Mouse (Mus musculus) liver (tissue): ENCODE measurements around the gene Zfp12.

ENCODE experiments used
- DNase-seq: peaks from one replicate; pipeline ENCODE4 v3.0.0-alpha.2; 2020; ENCODE audit warnings: mixed read lengths

The Zfp12 gene

DNA sequence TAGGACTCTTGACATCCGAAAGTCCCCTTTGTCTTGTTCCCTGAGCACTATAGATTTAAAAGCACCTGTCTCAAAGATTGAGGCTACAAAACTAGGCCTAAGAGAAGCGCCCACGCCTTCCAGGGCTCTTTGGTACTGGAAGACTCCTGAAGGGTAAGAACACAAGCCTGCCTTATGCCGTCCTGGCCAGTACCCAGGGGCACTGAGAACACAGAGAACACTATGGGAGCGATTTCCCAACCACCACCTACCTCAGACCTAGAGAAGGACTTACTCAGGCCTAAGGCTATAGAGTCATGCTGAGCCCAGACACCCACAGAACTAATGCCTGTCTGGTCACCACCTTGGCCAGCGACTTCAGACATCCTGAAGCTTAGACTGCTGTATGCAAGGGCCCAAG is 31.8 kb downstream of the Zfp12 start:
- no peak for DNase-seq

DNA sequence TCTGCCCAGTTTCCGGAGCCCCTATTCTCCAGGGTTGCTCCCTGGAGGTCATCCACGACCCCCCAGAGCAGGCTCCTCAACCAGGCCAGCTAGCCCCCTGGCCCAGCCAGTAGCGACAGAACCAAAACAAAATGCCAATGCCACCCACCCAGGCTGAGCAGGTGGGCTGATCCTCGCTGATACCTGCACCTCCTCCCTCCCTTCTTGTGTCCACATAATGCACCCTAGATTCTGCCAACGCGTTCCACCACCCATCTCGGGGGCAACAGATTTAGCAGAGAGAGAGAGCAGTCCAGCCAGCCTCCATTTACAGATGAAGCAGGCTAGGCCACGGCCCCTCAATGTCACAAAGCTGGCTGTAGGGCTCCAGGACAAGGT is 34.0 kb downstream of the Zfp12 start:
- DNase-seq: no peak

DNA sequence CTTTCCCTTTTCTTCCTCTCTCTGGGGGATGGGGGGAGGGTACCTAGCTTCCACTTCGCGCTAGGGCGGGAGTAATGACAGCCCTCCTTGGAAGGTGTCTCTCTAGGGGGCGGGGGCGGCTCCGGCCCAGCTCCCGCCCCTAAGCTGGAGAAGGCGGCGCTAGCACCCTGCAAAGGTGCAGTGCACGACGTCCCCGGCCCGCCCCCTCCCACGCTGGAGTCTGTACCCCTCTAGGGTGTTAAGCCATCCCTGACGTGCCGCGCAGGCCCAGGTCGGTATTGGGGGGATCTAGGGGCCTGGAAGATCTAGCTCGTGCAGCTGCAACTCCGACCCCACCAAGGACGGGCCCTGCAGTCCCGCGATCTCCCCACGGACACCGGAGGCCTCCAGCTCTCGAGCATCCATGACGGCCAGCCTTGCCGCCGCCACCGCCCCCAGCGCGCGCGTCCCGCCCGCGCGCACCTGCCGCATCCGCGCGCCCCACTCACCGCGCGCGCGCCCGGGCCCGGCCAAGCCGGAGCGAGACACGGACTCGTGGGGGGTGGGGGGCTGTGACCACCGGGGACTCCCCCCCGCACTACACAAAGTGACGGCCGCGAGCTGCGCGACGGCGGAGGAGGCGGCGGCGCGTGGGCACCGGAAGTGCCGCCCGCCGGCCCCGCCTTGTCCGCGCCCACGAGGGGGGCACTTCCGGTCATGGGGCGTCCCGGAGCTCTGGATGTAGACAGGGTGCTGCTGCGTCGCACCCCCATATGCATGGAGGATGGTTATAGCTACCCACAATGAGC is 34.6 kb downstream of the Zfp12 start, which contains the start of gene Zfp316:
Zfp316 (minus strand) TSS at position 660 of the 788 bp plus-strand sequence.
- peak; percentile 41 for DNase-seq

DNA sequence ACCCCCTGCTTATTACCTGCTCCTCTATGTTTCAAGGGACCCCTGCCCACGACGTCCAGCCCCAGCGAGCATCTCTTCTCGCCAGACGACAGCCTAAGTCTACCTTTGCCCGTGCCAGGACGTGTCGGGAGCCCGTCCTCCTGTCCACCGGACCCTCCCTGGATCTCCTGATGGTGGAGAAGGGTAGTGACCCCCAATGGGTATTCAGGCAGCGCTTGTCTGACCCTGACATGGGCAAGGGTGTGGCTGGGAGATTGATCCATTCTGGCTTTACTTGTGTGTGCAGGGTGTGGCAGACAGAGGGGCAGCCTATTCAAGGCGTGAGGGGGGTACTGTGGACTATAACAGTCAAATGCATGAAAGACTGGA is 35.2 kb downstream of the Zfp12 start:
- no peak for DNase-seq

DNA sequence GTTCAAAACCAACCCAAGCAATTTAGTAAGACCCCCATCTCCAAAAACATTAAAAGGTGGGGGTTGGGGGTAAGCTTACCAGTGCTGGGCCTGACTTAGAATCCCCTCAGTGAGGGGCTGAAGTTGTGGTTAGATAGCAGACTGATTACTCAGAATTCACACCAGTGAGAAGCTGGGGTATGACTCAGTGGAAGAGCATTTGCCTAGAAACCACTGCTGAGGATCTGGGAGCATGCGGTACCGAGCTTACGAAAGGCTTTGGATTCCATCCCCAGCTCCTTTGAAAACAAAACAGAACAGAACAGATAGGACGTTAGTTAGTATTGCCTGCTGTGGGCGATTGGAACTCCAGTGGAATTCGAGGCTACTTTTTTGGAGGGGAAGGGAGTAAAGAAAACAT is 36.7 kb downstream of the Zfp12 start:
- DNase-seq: no peak

DNA sequence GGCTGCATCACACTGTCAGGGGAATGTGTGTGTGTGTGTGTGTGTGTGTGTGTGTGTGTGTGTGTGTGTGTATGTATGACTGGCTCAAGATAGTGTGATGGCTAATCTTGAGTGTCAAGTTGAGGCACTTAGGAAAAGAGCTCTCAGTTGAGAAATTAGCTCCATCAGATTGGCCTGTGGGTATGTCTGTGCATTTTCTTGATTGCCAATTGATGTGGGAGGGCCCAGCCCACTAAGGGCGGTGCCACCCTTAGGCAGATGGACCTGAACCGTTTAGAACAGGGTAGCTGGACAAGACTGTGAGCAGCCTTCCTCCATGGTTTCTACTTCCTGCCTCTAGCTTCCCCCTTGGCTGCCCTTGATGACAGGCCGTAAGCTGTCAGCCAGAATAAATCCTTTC is 37.1 kb downstream of the Zfp12 start:
- no peak for DNase-seq

DNA sequence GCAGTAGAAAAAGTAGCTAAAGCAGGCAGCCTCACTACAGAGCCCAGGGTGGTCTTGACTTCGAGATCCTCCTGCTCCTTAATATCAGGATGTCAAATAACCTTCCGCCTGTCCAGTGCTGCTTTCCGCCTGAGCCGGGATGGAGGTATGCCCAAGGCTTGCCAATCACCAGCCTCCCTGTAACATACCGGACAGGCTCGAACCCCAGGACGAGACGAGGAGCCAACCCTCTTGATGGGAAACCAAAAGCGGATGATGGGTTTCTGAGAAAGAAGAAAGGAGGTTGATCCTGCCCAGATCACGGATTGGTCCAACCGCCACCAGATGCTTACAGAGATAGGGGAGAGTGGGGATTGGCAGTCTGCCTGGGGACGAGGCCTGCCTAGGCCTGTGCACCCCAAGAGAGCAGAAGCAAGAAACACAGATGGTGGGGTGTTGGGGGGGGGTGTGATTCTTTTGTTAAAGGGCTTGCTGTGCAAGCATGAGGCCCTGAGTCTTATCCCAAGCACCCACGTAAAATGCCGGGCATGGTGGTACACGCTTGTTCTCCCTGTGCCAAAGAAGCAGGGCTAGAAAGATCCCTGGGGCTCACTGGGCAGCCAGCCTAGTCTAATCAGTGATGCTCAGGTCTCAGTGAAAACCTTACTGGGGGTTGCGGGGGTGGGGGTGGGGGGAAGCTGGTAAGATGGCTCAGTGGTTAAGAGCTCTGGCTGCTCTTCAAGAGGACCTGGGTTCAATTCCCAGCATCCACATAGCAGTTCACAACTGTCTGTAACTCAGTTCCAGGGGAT is 37.8 kb downstream of the Zfp12 start:
- DNase-seq: no peak

DNA sequence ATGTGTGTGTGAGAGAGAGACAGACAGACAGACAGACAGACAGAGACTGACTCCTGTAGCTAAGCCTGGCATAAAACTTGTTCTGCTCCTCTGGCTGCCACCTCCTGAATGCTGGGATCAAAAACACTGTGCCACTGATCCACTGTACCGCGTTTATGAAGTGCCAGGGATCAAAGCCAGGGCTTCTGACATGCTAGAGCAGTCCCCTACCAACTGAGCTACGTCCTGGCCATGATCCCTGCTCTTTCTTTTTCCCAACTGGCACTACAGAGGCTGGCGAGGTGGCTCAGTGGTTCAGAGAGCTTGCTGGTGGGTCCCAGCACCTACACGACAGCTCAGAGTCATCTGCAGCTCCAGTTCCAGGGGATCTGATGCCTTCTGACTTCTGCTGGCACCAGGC is 40.8 kb downstream of the Zfp12 start:
- no peak for DNase-seq

DNA sequence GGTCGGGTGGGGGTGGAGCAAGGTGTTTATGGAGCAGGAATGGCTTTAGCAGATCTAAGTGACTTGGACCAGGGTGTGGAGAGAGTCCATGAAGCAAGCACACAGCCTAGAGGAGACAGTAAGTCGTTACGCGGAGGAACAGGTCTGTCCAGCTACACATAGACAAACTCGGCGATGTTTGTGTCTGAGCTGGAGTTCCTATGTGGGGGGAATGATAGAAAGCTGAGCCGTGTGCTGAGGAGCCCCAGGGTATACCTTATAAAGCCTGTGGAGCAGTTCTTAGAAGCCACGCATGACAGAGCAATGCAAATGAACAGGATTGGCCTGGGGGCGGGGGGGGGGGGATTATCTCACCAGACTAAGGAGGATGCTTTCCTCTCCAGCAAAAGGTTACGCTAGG is 44.3 kb downstream of the Zfp12 start:
- DNase-seq: no peak

DNA sequence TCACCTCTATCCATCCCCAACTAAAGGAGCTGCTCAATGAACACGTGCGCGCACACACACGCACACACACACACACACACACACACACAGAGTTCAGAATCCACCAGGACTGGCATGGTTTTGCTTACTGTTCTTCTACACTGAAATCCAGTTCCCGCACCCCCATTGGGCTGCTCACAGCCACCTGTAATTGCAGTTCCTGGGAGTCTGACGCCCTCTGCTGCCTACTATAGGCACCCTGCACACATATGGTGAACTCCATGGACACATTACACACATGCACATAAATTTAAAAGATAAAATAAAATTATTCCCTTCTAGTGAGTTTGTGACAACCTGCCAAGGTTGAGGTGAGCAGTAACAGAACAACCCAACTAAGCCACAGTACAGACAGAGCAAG is 49.8 kb downstream of the Zfp12 start:
- DNase-seq: no peak

DNA sequence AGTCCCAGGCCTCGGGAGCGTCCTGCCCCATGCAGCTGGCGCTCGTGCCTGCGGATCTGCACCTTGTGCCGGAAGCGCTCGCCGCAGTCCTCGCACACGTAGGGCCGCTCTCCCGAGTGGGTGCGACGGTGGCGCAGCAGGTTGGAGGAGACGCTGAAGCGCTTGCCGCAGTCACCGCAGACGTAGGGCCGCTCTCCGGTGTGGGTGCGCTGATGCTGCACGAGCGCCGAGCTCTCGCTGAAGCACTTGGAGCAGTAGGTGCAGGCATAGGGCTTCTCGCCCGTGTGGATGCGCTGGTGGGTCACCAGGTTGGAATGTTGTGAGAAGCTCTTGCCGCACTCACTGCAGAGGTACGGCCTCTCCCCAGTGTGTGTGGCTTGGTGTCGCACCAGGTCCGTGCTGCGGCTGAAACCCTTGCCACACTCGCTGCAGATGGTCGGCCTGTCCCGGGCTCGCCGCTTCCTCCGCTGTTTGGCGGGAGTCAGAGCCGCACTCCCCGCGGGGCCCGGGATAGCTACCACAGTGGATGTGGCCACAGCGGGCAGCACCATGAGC is 52.9 kb downstream of the Zfp12 start:
- no peak for DNase-seq

DNA sequence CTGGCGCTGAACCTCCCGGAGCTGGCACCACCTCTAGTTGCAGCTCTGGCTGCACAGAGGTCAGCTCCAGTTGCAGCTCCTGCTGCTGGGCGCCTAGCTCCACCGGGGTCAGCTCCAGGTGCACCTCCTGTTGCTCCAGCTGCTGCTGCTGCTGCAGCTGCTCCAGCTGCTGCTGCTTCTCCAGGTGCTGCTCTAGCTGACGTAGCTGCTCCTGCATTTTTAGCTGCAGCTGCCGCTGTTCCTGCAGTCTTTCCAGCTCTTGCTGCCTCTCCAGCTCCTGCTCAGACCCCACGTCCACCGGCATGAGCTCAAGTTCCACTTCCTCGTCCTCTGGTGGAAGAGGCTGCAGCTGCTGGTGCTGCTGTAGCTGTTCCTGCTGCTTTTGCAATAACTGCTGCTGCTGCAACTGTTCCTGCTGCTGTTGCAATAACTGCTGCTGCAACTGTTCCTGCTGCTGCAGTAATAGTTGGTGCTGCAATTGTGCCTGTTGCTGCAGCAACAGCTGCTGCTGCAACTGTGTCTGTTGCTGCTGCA is 53.5 kb downstream of the Zfp12 start:
- DNase-seq: no peak

DNA sequence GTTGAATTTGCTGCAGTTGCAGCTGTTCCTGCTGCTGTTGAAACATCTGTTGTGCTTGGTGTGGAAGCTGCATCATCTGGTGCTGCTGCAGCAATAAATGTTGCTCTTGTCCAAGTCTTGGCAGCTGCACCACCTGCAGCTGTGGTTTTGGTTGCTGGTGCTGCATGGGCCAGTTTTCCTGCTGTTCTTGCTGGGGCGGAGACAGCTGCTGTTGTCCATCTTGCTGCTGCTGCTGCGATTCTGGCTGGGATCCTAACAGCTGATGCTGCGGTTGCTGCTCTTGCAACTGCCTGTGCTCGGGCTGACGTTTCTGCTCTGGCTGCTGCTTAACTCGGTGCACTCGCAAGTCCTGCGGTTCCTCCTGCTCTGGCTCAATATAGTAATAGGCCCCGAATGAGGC is 54.3 kb downstream of the Zfp12 start:
- no peak for DNase-seq

DNA sequence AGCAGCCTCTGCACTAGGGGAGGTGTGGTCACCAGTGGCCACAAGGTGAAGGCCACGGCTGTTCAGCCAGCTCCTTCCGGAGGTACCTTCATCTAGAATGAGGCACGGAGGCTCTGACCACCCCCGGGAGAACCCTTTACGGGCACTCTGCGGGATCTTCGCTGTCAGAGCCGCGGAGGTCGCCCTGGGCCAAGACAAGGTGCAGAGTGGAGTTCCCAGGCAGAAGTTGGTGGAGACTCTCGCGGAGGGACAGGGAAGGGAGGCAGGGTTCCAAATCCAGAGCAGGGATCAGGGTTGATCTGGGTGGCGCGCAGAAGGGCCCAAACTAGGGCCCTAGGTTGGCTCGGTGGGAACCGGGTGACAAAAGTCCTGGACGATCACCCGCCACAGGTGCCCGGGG is 57.9 kb downstream of the Zfp12 start:
- no peak for DNase-seq

DNA sequence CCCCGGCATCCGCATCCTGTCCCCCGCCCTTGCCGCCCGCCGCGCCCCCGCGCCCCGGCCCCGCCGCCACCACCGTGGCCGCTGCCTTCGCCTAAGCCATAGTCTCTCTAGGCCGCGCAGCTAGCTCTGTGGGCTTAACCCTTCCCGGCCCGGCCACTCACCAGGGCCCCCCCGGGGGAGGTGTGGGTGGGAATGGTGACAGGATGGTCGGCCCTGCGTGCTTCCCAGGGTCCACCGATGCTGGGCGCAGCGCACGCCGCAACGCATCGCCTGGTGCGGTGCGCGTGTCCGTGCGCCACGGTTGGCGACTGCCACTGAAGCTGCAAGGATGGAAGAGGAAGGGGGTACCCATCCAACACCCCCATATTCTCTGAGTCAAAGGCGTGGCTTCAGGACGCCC is 58.4 kb downstream of the Zfp12 start, which contains the start of gene Zfp853:
Zfp853 (minus strand) TSS at position 220 of the 400 bp plus-strand sequence.
- DNase-seq: no peak

DNA sequence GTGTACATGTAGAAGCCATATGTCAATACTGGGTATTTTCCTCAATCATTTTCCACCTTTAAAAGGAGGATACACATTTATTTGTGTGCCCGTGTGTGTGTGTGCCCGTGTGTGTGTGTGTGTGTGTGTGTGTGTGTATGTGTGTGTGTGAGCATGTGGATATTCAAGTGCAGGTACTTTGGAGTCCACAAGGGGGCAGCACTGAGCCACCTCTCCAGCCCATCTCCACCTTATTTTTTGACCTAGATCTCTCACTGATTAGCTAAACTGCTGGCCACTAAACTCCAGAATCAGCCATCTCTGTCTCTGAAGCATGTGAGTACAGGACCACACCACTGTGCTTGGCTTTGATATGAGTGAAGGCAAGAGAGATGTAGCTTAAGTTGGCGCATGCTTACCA is 59.9 kb downstream of the Zfp12 start:
- no peak for DNase-seq

DNA sequence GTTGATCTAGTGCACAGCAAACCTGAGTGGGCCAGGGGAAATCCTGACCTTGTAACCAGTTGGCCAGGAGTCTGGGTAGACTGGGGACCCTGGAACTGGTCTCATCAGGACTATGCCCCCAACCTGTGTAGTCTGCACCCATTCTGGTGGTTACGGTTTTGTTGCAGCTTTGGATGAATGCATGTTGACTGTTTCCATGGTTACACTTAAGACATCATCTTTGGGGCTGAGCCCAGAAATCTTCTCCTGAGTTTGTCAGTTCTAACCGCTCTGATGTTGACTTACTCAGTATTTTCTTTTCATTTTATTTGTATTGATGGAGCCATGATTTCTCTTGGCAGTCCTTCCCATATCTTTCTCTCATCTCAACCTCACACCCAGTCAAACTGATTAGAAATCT is 60.4 kb downstream of the Zfp12 start:
- DNase-seq: no peak

DNA sequence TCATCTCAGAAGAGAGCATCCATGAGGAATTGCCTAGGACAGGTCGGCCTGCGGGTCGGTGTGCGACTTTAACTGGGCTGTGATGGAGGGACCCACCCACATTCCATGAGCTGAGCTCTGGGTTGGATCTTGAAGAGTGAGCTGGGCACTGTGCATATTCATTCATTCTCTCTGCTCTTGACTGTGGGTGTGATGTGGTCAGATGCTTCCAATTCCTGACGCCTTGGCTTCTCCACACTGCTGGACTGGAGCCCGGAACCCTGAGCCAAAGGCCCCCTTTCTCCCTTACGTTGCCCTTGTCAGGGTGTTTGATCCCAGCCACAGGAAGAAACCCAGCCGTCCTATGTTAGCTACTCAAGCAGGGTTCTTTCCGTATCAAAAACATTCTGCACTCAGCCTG is 63.0 kb downstream of the Zfp12 start:
- DNase-seq: no peak

DNA sequence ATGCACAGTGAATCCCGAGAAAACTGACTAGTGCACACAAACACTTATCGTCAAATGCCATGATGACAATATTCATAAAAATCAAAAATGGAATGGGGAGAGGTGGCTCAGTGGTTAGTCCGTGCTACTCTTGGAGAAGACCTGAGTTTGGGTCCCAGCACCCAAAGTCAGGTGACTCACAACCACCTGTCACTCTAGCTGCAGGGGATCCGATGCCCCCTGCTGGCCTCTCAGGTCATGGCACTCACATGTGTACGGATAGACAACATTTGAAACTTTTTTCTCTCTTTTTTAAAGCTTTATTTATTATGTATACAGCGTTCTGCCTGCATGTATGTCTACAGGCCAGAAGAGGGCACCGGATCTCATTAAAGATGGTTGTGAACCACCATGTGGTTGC is 63.4 kb downstream of the Zfp12 start:
- no peak for DNase-seq
